28 mouse cellular contexts compared by ENCODE assay signal in genomic region chr12:83100848-83101247, GRCm38 (mm10).
DNase-seq lines count a peak whose midpoint lies in the region; ATAC-seq and TF ChIP-seq lines count a peak whose summit lies in the region.
"Had no signal": no experiment of that assay in that cellular context is flagged by ENCODE, and none has a peak within 500 bp of the region (broad histone marks: within the 10 kb centered on the region; RNA-seq: fewer than 3 reads in every experiment).

No protein-coding gene starts in this region.

- H3K27ac ChIP-seq in gastrocnemius, adult 2 months = peak overlapping the region; percentile 77
- H3K27ac ChIP-seq in heart, embryonic 12.5 days (ENCODE audit: poor library complexity, severe bottlenecking) = peak overlapping the region; percentile 49
- peak overlapping the region; percentile 56 for H3K27ac ChIP-seq in heart, embryonic 15.5 days
- H3K27ac ChIP-seq: hindbrain, embryonic 12.5 days; hindbrain, postnatal 0 days; intestine, embryonic 15.5 days; kidney, postnatal 0 days; limb, embryonic 10.5 days; limb, embryonic 15.5 days; liver, embryonic 15.5 days; neural tube, embryonic 12.5 days had no signal

- peaks cover 34% of the 10 kb centered on the region for H3K4me1 ChIP-seq in heart, embryonic 12.5 days (replicated peaks)
- H3K4me1 ChIP-seq in heart, embryonic 15.5 days (replicated peaks) = peaks cover 10% of the 10 kb centered on the region; the same call in 1 of the 2 replicates
- H3K4me1 ChIP-seq: intestine, embryonic 15.5 days; limb, embryonic 15.5 days; neural tube, embryonic 12.5 days had no signal

- 26% methylated on average over 7 of the region's 7 CpGs for WGBS in heart, embryonic 12.5 days
- 24% methylated on average over 7 of the region's 7 CpGs for WGBS in heart, embryonic 15.5 days

- DNase-seq in gastrocnemius, adult 2 months = no peak
- DNase-seq in gastrocnemius, postnatal 14 days = no peak
- no peak for DNase-seq in heart, postnatal 14 days
- no peak for DNase-seq in frontal cortex, adult 2 months (ENCODE audit: extremely low spot score in 1 of 2, low spot score in 1 of 2)
- DNase-seq: cerebellum, adult 18-20 months; cerebellum, postnatal 10 days; layer of hippocampus, postnatal 36 days; lung, embryonic 14.5 days; right cerebral cortex, adult 18-20 months; spleen, adult 18-20 months; thymus, postnatal 14 days had no signal

- no peak overlapping the region for H3K4me3 ChIP-seq in gastrocnemius, adult 2 months
- no peak overlapping the region for H3K4me3 ChIP-seq in heart, embryonic 12.5 days
- no peak overlapping the region for H3K4me3 ChIP-seq in heart, embryonic 15.5 days
- H3K4me3 ChIP-seq: erythroblast, embryonic 14.5 days; hindbrain, embryonic 12.5 days; intestine, embryonic 15.5 days; limb, embryonic 10.5 days; limb, embryonic 15.5 days; liver, embryonic 15.5 days; myocyte; neural tube, embryonic 12.5 days had no signal

- intact Hi-C loops in gastrocnemius, adult 2 months (cut with DNase I) = no loop called here
- intact Hi-C loops in gastrocnemius, postnatal 14 days (cut with DNase I; ENCODE audit: low total_unique reads) = no loop called here
- intact Hi-C loops in heart, postnatal 14 days (cut with DNase I) = no loop called here

- no peaks in the 10 kb centered on the region for H3K36me3 ChIP-seq in heart, embryonic 12.5 days
- no peaks in the 10 kb centered on the region for H3K36me3 ChIP-seq in heart, embryonic 15.5 days
- H3K36me3 ChIP-seq: hindbrain, embryonic 12.5 days; intestine, embryonic 15.5 days; limb, embryonic 10.5 days; limb, embryonic 15.5 days; liver, embryonic 15.5 days; neural tube, embryonic 12.5 days had no signal

- no peak overlapping the region for H3K4me2 ChIP-seq in heart, embryonic 12.5 days
- no peak overlapping the region for H3K4me2 ChIP-seq in heart, embryonic 15.5 days
- H3K4me2 ChIP-seq: hindbrain, embryonic 12.5 days; intestine, embryonic 15.5 days; limb, embryonic 15.5 days; liver, embryonic 15.5 days; lung, embryonic 14.5 days; midbrain, embryonic 11.5 days; neural tube, embryonic 12.5 days had no signal

- ATAC-seq in heart, embryonic 12.5 days (ENCODE audit: insufficient number of reproducible peaks, low FRiP score) = no peak
- no peak for ATAC-seq in heart, embryonic 15.5 days (replicated peaks; ENCODE audit: insufficient number of reproducible peaks, insufficient read depth, low FRiP score, low read depth)
- ATAC-seq in monocyte, adult 5-6 weeks (replicated peaks; ENCODE audit: insufficient number of reproducible peaks, low FRiP score, low TSS enrichment, poor library complexity, severe bottlenecking) = peak; percentile 63
- ATAC-seq: forebrain, embryonic 16.5 days; hindbrain, postnatal 0 days; intestine, embryonic 15.5 days; midbrain, embryonic 16.5 days had no signal

- no peak overlapping the region for H3K9ac ChIP-seq in heart, embryonic 12.5 days
- H3K9ac ChIP-seq in heart, embryonic 15.5 days = no peak overlapping the region
- H3K9ac ChIP-seq: hindbrain, embryonic 12.5 days; intestine, embryonic 15.5 days; limb, embryonic 15.5 days; liver, embryonic 15.5 days; lung, embryonic 14.5 days; neural tube, embryonic 12.5 days had no signal

- H3K27me3 ChIP-seq in heart, embryonic 12.5 days (replicated peaks) = no peaks in the 10 kb centered on the region
- H3K27me3 ChIP-seq in heart, embryonic 15.5 days = no peaks in the 10 kb centered on the region
- H3K27me3 ChIP-seq: CH12.LX; hindbrain, embryonic 12.5 days; intestine, embryonic 15.5 days; limb, embryonic 15.5 days; liver, embryonic 15.5 days; neural tube, embryonic 12.5 days had no signal

- no peaks in the 10 kb centered on the region for H3K9me3 ChIP-seq in heart, embryonic 12.5 days (replicated peaks)
- H3K9me3 ChIP-seq in heart, embryonic 15.5 days (replicated peaks) = no peaks in the 10 kb centered on the region
- H3K9me3 ChIP-seq: hindbrain, embryonic 12.5 days; intestine, embryonic 15.5 days; limb, embryonic 10.5 days; limb, embryonic 15.5 days; liver, embryonic 15.5 days; neural tube, embryonic 12.5 days had no signal

- TF ChIP-seq CTCF in gastrocnemius, adult 2 months (IDR thresholded peaks at IDR 0.05) = no peak
